Mouse (Mus musculus) G1E (cell line): ENCODE data around the gene Olfr293.

ENCODE experiments used
- CTCF ChIP-seq: IDR thresholded peaks from 2 replicates; pipeline ENCODE4 v1.5.1; 2012; ENCODE audit warnings: low read depth, low read length, inconsistent platforms, mixed read lengths
- GATA1 ChIP-seq: IDR thresholded peaks from 2 replicates; pipeline ENCODE4 v1.6.1; 2012; ENCODE audit warnings: borderline replicate concordance, low read length, inconsistent platforms, mixed read lengths
- POLR2AphosphoS5 ChIP-seq: IDR thresholded peaks from 2 replicates; pipeline ENCODE4 v1.6.1; 2012; ENCODE audit warnings: low read depth, low read length, inconsistent platforms; ENCODE audit not compliant: insufficient replicate concordance

DNA sequence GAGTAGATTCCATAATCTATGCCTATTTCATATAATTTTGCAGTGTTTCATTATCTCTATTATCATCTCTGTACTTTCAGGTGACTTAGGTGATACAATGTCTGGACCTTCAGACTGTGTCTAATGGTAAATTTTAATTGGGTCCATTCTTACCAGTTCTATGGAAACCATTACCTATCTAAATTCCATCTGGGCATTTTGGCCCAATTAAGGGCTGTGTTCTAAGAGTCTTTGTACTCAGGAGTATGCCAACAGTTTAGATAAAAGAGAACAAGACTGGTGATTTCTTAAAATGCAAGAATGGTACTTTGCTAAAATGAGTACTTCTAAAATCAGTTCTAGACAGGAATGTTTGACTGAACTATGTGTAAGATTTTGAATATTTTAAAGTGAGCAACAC is 39.2 kb downstream of the Olfr293 start, which contains the start of gene Olfr292:
- TF ChIP-seq CTCF (no peak), GATA1 (no peak), POLR2AphosphoS5 (no peak)
